Mouse (Mus musculus) CH12.LX (cell line): ENCODE data around the gene Ppfia3. TPM values are rescaled to one million over a fixed set of nuclear protein-coding genes. Genes with fewer than 3 reads are reported as not detected.

Experiments
- DNase-seq: peaks from one replicate; pipeline ENCODE4 v3.0.0-alpha.2; 2013; ENCODE audit errors: extremely low read depth
- H3K27ac ChIP-seq: 2 replicates; pipeline ENCODE4 v1.5.1; 2012; ENCODE audit warnings: low read depth, mild to moderate bottlenecking, control low read depth, moderate library complexity; ENCODE audit not compliant: insufficient read depth
- H3K27me3 ChIP-seq: replicated peaks from 2 replicates; pipeline ENCODE3; 2012; ENCODE audit warnings: inconsistent platforms
- H3K36me3 ChIP-seq, 2 experiments: replicated peaks in 1 of 2; 2 replicates each; pipeline versions ENCODE3 to v1.6.1; 2012; ENCODE audit warnings: inconsistent platforms in 1 of 2, low read length in 1 of 2, mild to moderate bottlenecking in 1 of 2, mixed read lengths in 1 of 2, moderate library complexity in 1 of 2; ENCODE audit not compliant: control insufficient read depth in 1 of 2, insufficient read depth in 1 of 2
- H3K4me1 ChIP-seq, 2 experiments: 2 replicates each; pipeline ENCODE4 v1.6.1; 2012; ENCODE audit warnings: inconsistent platforms in 1 of 2, moderate library complexity in 1 of 2; ENCODE audit not compliant: insufficient read depth in 2 of 2, control insufficient read depth in 1 of 2
- H3K4me2 ChIP-seq: 2 replicates; pipeline ENCODE4 v1.6.1; 2012; ENCODE audit warnings: low read depth, mild to moderate bottlenecking, control low read depth; ENCODE audit not compliant: poor library complexity, insufficient read depth, severe bottlenecking
- H3K4me3 ChIP-seq, 3 experiments: fragments of 150-350 bp in 1 of 3; sonication (generic) in 1 of 3; replicated peaks in 1 of 3; 2 replicates each; pipeline versions ENCODE3 to v1.5.1; 2011 to 2012; ENCODE audit warnings: low read depth in 2 of 3, low read length in 2 of 3, mild to moderate bottlenecking in 2 of 3, moderate library complexity in 2 of 3, control low read depth in 1 of 3, improper control_type of control experiment in 1 of 3, inconsistent platforms in 1 of 3, mixed read lengths in 1 of 3; ENCODE audit not compliant: poor library complexity in 1 of 3
- H3K79me2 ChIP-seq: replicated peaks from 2 replicates; pipeline ENCODE4 v1.6.1; 2012; ENCODE audit warnings: mild to moderate bottlenecking, moderate library complexity; ENCODE audit not compliant: control insufficient read depth, poor library complexity, insufficient read depth, severe bottlenecking; ENCODE audit errors: extremely low read depth
- H3K9ac ChIP-seq: 2 replicates; pipeline ENCODE4 v1.6.1; 2012; ENCODE audit warnings: low read depth, mild to moderate bottlenecking, control low read depth, moderate library complexity; ENCODE audit not compliant: insufficient read depth
- H3K9me3 ChIP-seq: replicated peaks from 2 replicates; pipeline ENCODE3; 2012; ENCODE audit warnings: low read length, inconsistent platforms, mixed read lengths
- CHD1 ChIP-seq: IDR thresholded peaks from 2 replicates; pipeline ENCODE4 v1.6.1; 2012; ENCODE audit warnings: low read depth, low read length, improper control_type of control experiment, inconsistent platforms
- CTCF ChIP-seq, 2 experiments: IDR thresholded peaks in 1 of 2; conservative IDR thresholded peaks in 1 of 2; 2 replicates each; pipeline ENCODE4 v1.5.1; 2011 to 2012; ENCODE audit warnings: low read depth in 2 of 2, low read length in 2 of 2, improper control_type of control experiment in 1 of 2, inconsistent platforms in 1 of 2, mild to moderate bottlenecking in 1 of 2, moderate library complexity in 1 of 2
- ETS1 ChIP-seq: conservative IDR thresholded peaks from 2 replicates; pipeline ENCODE4 v1.6.1; 2012; ENCODE audit warnings: low read depth, mild to moderate bottlenecking, inconsistent platforms, low read length, improper control_type of control experiment, moderate library complexity
- GABPA ChIP-seq: IDR thresholded peaks from 2 replicates; pipeline ENCODE4 v1.6.1; 2012; ENCODE audit warnings: low read depth, low read length, improper control_type of control experiment, inconsistent platforms; ENCODE audit not compliant: insufficient replicate concordance
- HCFC1 ChIP-seq: IDR thresholded peaks from 2 replicates; pipeline ENCODE4 v1.6.1; 2012; ENCODE audit warnings: low read depth, mild to moderate bottlenecking, inconsistent platforms, low read length, improper control_type of control experiment
- JUN ChIP-seq: IDR thresholded peaks from 2 replicates; pipeline ENCODE4 v1.6.1; 2011; ENCODE audit warnings: low read depth, mild to moderate bottlenecking, low read length, improper control_type of control experiment, moderate library complexity; ENCODE audit not compliant: insufficient read depth
- JUND ChIP-seq: conservative IDR thresholded peaks from 2 replicates; pipeline ENCODE4 v1.6.1; 2011; ENCODE audit warnings: low read depth, low read length, improper control_type of control experiment
- MAFK ChIP-seq: IDR thresholded peaks from 2 replicates; pipeline ENCODE4 v1.6.1; 2011; ENCODE audit warnings: low read length, improper control_type of control experiment; ENCODE audit not compliant: insufficient replicate concordance
- MAX ChIP-seq: IDR thresholded peaks from 2 replicates; pipeline ENCODE4 v1.6.1; 2011; ENCODE audit warnings: low read length, improper control_type of control experiment
- MAZ ChIP-seq: IDR thresholded peaks from 2 replicates; pipeline ENCODE4 v1.6.1; 2012; ENCODE audit warnings: low read depth, mild to moderate bottlenecking, inconsistent platforms, low read length, improper control_type of control experiment, moderate library complexity
- MXI1 ChIP-seq: IDR thresholded peaks from 2 replicates; pipeline ENCODE4 v1.6.1; 2011; ENCODE audit warnings: mild to moderate bottlenecking, low read depth, low read length, improper control_type of control experiment
- MYC ChIP-seq: IDR thresholded peaks from 2 replicates; pipeline ENCODE4 v1.6.1; 2011; ENCODE audit warnings: low read depth, mild to moderate bottlenecking, improper control_type of control experiment, low read length
- NELFE ChIP-seq: IDR thresholded peaks from 2 replicates; pipeline ENCODE4 v1.6.1; 2011; ENCODE audit warnings: low read depth, low read length, improper control_type of control experiment
- NRF1 ChIP-seq: IDR thresholded peaks from 2 replicates; pipeline ENCODE4 v1.6.1; 2014; ENCODE audit warnings: low read depth, mild to moderate bottlenecking, inconsistent platforms, low read length, improper control_type of control experiment, moderate library complexity
- PAX5 ChIP-seq: IDR thresholded peaks from 2 replicates; pipeline ENCODE4 v1.6.1; 2012; ENCODE audit warnings: low read length, inconsistent platforms, mixed read lengths
- POLR2A ChIP-seq: IDR thresholded peaks from 2 replicates; pipeline ENCODE4 v1.6.1; 2011; ENCODE audit warnings: low read depth, mild to moderate bottlenecking, improper control_type of control experiment, low read length
- RAD21 ChIP-seq: IDR thresholded peaks from 2 replicates; pipeline ENCODE4 v1.6.1; 2011; ENCODE audit warnings: low read depth, mild to moderate bottlenecking, low read length, improper control_type of control experiment, moderate library complexity
- SMC3 ChIP-seq: IDR thresholded peaks from 2 replicates; pipeline ENCODE4 v1.6.1; 2011; ENCODE audit warnings: low read depth, low read length, improper control_type of control experiment
- TBP ChIP-seq: conservative IDR thresholded peaks from 2 replicates; pipeline ENCODE4 v1.6.1; 2011; ENCODE audit warnings: low read depth, low read length, improper control_type of control experiment
- TCF12 ChIP-seq: IDR thresholded peaks from 2 replicates; pipeline ENCODE4 v1.6.1; 2014; ENCODE audit warnings: low read depth, mild to moderate bottlenecking, inconsistent platforms, low read length, improper control_type of control experiment
- USF1 ChIP-seq: IDR thresholded peaks from 2 replicates; pipeline ENCODE4 v1.6.1; 2014; ENCODE audit warnings: low read depth, mild to moderate bottlenecking, inconsistent platforms, low read length, improper control_type of control experiment
- USF2 ChIP-seq: conservative IDR thresholded peaks from 2 replicates; pipeline ENCODE4 v1.6.1; 2011; ENCODE audit warnings: low read depth, low read length, improper control_type of control experiment
- ZC3H11A ChIP-seq: IDR thresholded peaks from 2 replicates; pipeline ENCODE4 v1.6.1; 2012; ENCODE audit warnings: low read depth, mild to moderate bottlenecking, inconsistent platforms, low read length, improper control_type of control experiment
- ZKSCAN1 ChIP-seq: IDR thresholded peaks from 2 replicates; pipeline ENCODE4 v1.6.1; 2012; ENCODE audit warnings: low read depth, inconsistent platforms, low read length, improper control_type of control experiment, borderline replicate concordance
- ZMIZ1 ChIP-seq: IDR thresholded peaks from 2 replicates; pipeline ENCODE4 v1.6.1; 2012; ENCODE audit warnings: low read depth, mild to moderate bottlenecking, inconsistent platforms, low read length, improper control_type of control experiment
- ZNF384 ChIP-seq: IDR thresholded peaks from 2 replicates; pipeline ENCODE4 v1.6.1; 2012; ENCODE audit warnings: low read depth, low read length, improper control_type of control experiment, inconsistent platforms
- dilution Hi-C: fragments of 300-500 bp; cut with MboI; formaldehyde crosslinking; loops from 2 replicates; pipeline ENCODE4 v1.14.3; 2020; ENCODE audit warnings: low sequenced_read_pairs; ENCODE audit not compliant: extremely low pct_unique_long_range_greater_than_20kb, extremely low pct_ligation_motif_present
- in situ Hi-C: fragments of 300-500 bp; cut with MboI; formaldehyde crosslinking; loops from 3 replicates; pipeline ENCODE4 v1.14.3; 2019; ENCODE audit warnings: low sequenced_read_pairs, low pct_ligation_motif_present, low pct_unique_long_range_greater_than_20kb, mixed read lengths
- polyA plus RNA-seq: library from polyadenylated mRNA; unstranded; fragments of >175 nt; gene quantifications from 2 replicates; pipeline ENCODE4 v1.2.1, GENCODE M21; 2012; ENCODE audit warnings: low read depth; ENCODE audit not compliant: insufficient read length
- total RNA-seq, 2 experiments: library from RNA; depleted of rRNA; stranded (reverse); fragments of 300-350 nt in 1 of 2; fragments of >200 nt in 1 of 2; gene quantifications; 2 replicates each; pipeline ENCODE4 v1.2.3; 2012 to 2014

Gene Ppfia3
- total and polyA plus RNA-seq, 3 experiments, result 0.21 to 1.9 (median 0.61) TPM

GRCm38 (mm10) chr7:45376057-45376456 is 9.2 kb upstream of the Ppfia3 start:
- no peaks in the 10 kb centered on the region; the same call in 1 of the 2 replicates for H3K79me2 ChIP-seq
- H3K36me3 ChIP-seq, result peaks cover 75 to 91% of the 10 kb centered on the region in 2 experiments
- in situ Hi-C loops (no loop called here), dilution Hi-C loops (no loop called here)
- no peaks in the 10 kb centered on the region for H3K27me3 ChIP-seq
- no peak overlapping the region for H3K27ac ChIP-seq
- H3K4me2 ChIP-seq, result no peak overlapping the region
- H3K9me3 ChIP-seq, result no peaks in the 10 kb centered on the region
- no peak overlapping the region for H3K9ac ChIP-seq
- no peaks in the 10 kb centered on the region for H3K4me1 ChIP-seq
- TF ChIP-seq ZMIZ1 (no peak), RAD21 (no peak), MYC (no peak), JUND (no peak), NRF1 (no peak), SMC3 (no peak), ZKSCAN1 (no peak), MAZ (no peak), MAFK (no peak), GABPA (no peak), ETS1 (no peak), MXI1 (no peak), MAX (no peak), ZC3H11A (no peak)
- no peak for DNase-seq
- no peak overlapping the region for H3K4me3 ChIP-seq

- dilution Hi-C loops (no loop called here), in situ Hi-C loops (no loop called here)
- H3K4me3 ChIP-seq, result no peak overlapping the region
- H3K79me2 ChIP-seq, result no peaks in the 10 kb centered on the region; the same call in 1 of the 2 replicates
- peaks cover 70 to 92% of the 10 kb centered on the region in 2 experiments for H3K36me3 ChIP-seq
- H3K9me3 ChIP-seq, result no peaks in the 10 kb centered on the region
- no peaks in the 10 kb centered on the region for H3K27me3 ChIP-seq
- H3K27ac ChIP-seq, result no peak overlapping the region
- H3K9ac ChIP-seq, result no peak overlapping the region
- DNase-seq, result no peak
- TF ChIP-seq SMC3, result no peak
- no peak for TF ChIP-seq ZKSCAN1
- no peak for TF ChIP-seq MAX
- no peak for TF ChIP-seq PAX5
- TF ChIP-seq MYC, result no peak
- no peak for TF ChIP-seq USF2
- TF ChIP-seq NELFE, result no peak
- no peak for TF ChIP-seq ZC3H11A
- no peak for TF ChIP-seq JUN
- no peak for TF ChIP-seq TCF12
- TF ChIP-seq CHD1, result no peak
- TF ChIP-seq CTCF (conservative IDR thresholded peaks at IDR 0.05 in 1 of 2, IDR thresholded peaks at IDR 0.05 in 1 of 2; ENCODE audit: low read depth in 2 of 2, low read length in 2 of 2), result no peak
- no peak for TF ChIP-seq TBP
- no peak for TF ChIP-seq RAD21
- no peak for TF ChIP-seq ZMIZ1
- no peak for TF ChIP-seq POLR2A
- no peak for TF ChIP-seq ETS1
- no peak for TF ChIP-seq HCFC1
- no peak for TF ChIP-seq ZNF384
- no peak for TF ChIP-seq USF1
- no peaks in the 10 kb centered on the region for H3K4me1 ChIP-seq
- H3K4me2 ChIP-seq, result no peak overlapping the region
Measured at GRCm38 (mm10) chr7:45374620-45375019, 7.8 kb upstream of the Ppfia3 start.
